Mouse (Mus musculus) megakaryocyte, adult 5-6 weeks (primary cell): ENCODE data around the gene Exosc10. TPM values are rescaled to one million over a fixed set of nuclear protein-coding genes. Genes with fewer than 3 reads are reported as not detected.

ENCODE experiments used
- ATAC-seq: 2 replicates; pipeline ENCODE4 v1.8.0; 2016; ENCODE audit warnings: mild to moderate bottlenecking, inconsistent platforms; ENCODE audit not compliant: poor library complexity, severe bottlenecking
- total RNA-seq, 2 experiments: library from RNA; stranded (forward) in 1 of 2; stranded (reverse) in 1 of 2; fragments of 153-499, 151-499 nt in 1 of 2; fragments of 221-1000, 200-1000 nt in 1 of 2; gene quantifications; 2 replicates each; pipeline versions ENCODE4 v1.2.3 to v1.2.4; 2015 to 2017

The Exosc10 gene
- total RNA-seq, 2 experiments from 2014 or later: 42.4 to 48.7 TPM

DNA sequence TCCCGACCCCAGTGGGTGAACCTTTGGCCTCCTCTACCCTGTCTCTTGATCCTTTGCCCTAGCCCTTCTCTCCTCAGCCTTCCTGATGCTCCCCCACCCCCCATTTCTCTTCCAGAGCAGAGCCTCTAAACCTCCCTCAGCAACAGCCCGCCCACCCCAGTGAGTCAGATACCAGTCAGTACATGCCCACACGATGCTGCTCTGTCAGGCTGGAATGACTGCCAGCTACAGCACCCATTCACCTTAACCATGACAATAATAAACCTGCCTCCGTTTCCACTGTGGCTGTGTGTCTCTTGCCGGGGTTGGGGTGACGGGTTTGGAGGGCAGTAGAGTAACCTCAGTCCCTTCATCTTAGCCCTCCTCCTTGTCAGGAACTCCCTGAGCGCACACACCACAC, 45.9 kb downstream of the Exosc10 start:
- ATAC-seq: no peak

DNA sequence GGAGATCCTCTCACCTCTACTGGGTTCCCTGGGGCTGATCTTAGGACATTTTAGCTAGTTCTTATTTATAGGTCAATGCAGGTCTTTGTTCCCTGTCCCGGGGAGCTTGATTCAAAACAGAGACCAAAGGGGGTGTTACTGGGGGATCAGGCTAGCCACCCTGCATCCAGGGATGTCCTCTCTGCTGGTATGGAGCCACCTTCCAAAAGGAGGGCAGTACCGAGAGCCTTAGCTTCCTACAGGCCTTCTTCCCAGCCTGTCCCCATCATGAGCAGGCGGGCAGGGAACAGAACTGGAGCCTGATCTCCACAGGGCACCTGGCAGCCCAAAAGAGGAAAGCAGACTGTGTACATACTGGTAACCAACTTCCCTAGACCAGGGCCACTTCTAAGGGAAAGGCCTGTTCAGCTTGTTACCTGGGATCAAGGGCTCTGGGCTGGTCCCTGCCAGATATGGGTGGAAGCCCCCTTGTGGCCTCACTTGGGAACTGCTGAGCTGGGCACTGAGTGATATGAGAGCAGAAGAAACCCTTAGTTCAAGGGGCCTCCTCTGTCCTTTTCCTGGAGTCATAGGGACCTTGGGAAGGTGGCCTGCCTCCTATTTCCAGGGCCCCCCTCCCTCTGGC, 46.4 kb downstream of the Exosc10 start:
- peak; percentile 79 for ATAC-seq

DNA sequence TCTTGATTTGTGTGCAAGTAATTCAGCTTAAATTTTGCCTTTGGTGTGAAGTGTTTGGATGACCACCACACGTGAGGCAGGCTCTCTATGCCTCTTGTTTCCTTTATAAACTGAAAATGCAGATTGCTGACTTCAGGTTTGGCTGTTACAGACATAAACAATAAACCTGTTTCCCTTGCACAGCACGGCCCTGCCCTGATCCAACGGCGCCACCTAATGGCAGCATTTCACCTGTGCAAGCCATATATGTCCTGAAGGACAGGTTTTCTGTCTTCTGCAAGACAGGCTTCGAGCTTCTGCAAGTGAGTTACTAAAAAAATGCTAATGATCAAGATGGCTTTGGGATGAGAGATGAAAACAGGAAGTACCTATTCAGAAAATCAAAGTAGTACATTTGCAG, 49.5 kb downstream of the Exosc10 start:
- peak; percentile 80 for ATAC-seq

DNA sequence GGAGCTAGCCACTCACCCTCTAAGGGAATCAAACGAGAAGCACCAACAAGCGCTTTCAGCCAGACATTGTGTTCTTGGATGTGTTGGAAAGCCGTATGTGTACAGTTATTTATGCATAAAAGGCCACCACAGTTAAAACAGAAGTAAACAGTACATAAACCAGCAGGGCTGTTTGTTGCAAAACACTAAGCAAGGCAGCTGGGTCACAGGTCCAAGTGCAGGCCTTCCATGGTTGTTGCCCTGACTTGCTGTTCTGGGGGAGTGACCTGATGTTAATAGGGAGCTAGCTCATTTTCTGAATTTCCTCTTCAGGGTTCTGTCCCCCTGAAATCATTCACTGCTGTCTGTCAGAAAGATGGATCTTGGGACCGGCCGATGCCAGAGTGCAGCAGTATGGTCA, 51.6 kb downstream of the Exosc10 start:
- ATAC-seq: no peak

DNA sequence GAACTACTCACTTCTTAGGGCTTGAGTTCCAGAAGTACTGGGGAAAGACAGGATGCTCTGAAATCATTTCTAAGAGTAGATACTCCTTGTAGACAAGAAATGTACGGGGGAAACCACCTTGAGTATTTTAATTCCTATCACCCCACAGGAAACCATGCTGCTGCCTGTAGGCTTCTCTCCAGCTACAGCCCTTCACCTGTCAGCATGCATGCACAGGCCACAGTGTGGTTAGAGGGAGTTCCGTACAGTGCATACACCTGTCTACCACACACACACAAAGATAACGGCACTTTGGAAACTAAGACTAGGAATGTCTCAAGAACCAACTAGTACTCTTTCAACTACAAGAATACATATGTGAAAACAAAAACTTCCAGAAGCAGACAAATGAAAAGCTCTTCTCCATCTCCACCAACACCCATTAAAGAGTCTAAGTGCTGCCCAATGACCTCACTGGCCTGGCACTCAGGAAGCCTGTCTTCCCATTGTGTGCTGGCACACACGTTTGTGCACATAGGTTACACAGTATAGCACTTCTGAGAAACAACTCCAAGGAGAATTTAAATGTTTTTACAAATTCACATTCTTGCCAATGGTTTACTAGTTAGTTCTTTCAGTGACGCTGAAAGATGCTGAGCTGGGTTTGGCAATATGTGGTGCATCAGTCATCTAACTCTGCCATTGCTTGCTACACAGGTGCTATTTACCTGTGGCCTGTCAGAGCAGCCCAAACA, 52.6 kb downstream of the Exosc10 start:
- ATAC-seq: no peak

DNA sequence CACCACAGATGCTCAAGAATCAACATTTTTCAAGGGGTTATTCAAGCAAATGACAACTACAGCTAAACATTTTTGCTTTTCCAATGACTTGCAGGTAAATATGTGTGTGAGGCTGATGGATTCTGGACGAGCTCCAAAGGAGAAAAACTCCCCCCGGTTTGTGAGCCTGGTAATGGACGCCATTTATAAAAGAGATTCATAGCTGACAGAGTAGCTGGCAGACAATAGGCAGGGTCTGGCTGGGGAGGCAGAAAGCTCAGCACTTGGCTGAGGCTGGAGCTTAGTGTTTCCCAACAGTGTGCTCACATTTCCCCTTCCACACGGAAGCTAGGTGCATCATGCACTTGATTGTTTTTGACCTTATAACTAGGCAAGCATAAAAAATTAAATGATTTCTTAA, 54.3 kb downstream of the Exosc10 start:
- no peak for ATAC-seq

DNA sequence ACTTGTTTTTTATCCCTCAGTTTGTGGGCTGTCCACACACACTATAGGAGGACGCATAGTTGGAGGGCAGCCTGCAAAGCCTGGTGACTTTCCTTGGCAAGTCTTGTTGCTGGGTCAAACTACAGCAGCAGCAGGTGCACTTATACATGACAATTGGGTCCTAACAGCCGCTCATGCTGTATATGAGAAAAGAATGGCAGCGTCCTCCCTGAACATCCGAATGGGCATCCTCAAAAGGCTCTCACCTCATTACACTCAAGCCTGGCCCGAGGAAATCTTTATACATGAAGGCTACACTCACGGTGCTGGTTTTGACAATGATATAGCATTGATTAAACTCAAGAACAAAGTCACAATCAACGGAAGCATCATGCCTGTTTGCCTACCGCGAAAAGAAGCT, 55.5 kb downstream of the Exosc10 start:
- ATAC-seq: no peak

DNA sequence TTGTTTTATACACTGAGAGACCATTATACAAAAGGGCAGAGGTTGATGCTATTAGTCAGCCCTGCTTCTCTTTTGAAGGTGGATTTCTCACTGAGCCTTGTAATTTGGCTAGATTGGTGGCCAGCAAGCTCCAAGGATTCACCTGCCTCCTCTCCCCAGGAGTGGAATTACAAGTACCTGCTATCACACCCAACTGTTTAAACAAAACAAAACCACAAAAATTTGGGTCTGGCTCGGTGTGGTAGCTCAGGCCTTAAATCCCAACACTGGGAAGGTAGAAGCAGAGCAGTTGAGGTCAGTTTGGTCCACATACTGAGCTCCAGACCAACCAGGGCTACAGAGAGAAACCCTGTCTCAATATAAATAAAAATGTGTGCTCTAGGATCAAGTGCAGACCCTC, 61.6 kb downstream of the Exosc10 start:
- no peak for ATAC-seq

DNA sequence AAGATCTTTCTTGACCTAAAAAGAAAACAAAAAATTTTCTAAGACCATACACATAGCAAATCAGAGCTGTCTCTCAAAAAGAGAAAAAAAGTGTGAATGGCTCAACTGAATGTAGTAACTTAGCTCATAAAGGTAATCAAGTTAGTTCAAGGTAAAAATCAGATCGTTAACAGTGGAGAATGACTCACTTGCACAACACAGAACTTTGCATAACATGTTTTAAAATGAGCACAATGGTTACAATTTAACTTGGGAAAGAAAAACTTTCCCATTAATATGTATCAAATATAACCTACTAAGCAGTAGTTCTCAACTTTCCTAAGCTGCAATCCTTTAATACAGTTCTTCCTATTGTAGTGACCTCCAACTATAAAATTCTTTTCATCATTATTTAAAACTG, 62.5 kb downstream of the Exosc10 start:
- no peak for ATAC-seq

DNA sequence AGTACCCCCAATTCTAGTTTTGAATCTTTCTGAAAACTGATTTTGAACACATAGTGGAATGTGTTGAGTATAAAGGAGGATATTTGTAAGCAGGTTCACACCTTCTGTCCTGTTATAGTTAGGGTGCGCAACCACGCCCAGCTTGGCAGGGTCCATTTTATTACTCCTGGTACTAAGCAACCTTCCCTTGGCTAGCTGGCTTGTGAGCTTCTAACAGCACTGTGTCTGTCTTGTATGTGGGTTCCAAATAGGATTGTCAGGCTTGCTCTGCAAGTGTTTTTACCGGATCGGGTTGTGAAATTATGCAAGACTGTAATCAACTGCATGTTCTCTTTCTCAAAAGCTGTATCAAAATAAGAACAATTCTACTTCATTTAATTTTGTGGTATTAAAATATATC, 64.3 kb downstream of the Exosc10 start:
- no peak for ATAC-seq

DNA sequence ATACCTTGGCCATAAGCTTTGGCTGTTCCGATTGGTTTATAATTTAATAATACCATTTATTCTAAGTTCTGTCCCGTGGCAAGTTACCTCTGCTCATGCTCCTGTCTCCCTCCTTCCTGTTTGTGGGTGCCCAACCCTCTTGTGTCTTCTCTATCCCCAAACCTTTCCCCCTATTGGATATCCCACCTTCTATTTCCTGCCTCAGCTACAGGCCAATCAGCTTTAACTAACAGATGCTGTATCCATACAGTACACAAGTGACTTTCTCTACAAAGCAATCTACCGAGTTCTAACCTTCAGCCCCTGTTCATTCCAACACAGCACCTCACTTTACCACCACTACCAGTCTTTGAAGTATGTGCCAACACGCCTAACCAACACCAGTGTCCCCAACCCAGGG, 65.4 kb downstream of the Exosc10 start:
- ATAC-seq: no peak

DNA sequence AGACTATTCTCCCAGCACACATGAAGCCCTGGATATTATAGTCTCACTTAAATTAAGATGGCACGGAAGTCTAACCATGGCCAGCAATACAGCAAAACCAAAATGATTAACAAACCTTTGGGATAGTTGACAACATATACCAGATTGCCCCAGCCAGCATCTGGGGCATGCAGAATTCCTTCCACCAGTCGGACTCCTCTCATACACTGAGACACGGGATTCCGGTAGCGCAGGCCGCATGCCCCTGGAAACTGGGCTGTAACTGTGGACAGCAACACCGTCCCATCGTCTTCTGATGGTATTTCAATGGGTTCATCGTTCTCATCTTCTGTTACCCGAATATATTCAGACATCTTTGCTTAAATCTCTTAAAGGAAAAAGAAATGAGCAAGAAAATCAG, 66.8 kb downstream of the Exosc10 start:
- ATAC-seq: no peak

DNA sequence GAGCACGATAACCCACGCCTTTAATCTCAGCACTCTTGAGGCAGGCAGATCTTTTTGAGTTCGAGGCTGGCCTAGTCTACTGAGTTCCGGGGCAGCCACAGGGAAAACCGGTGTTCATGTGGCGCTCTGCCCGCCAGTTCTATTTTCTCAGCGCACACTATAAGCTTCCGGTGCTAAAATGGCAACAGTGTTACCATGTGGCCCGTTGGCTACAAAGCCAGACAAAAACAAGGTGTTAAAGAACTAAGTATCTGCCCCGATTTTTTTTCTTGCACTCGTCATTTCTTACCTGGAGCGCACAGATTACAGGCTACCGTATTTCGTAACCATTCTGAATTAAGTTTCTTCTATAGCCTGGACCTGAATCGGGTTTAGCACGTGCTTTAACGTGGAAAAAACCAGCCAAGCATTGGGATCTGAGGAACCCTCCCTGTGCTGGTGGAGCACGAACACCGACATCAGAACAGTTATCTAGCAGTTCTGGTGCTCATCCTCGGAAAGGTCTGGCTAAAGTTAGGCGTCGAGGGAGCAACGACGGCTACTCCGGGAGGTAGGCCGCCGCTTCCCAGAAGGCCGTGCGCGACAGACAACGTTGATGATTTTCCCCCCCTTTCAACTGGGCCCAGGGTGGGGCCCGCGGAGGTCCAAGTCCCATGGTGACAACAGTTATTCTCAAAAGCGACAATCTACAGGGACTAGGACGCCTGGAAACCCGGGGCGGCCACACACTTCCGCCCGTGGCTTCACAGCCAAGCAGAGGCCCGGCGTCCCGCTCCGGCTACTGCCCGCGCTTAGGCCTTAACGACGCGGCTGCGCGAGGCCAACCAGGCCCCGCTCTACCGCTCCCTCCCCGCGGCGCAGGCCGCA, 67.8 kb downstream of the Exosc10 start:
- ATAC-seq: peak; percentile 30

DNA sequence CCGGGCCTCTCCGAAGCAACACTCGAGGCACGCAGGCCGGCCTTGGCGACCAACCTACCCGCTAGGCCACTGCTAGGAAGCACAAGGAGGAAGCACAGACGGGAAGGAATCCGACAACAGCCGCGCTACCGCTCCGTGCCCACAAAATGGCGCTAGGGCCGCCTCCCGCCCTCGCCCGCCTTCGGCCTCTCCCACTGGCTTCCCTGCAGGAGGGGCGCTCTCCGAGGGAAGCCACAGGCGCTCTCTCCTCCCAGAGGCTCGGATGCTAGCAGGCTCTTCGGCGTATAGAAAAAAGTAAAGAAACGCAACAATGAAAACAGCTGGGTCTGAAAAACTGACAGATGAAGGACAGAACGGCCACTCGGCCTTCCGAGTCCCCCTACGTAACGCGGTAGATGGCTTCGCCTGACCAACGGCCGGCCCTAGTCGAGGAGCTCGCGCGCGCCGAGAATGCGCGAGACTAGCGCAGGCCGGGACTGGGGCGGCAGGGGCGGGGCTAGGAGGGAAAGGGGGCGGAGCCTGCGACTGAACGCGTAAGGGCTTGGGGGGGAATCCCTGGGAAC, 68.5 kb downstream of the Exosc10 start, which contains the start of gene Tardbp:
TSS of gene Tardbp (minus strand) at position 397 of the 563 bp plus-strand sequence.
- peak; percentile 94 for ATAC-seq

DNA sequence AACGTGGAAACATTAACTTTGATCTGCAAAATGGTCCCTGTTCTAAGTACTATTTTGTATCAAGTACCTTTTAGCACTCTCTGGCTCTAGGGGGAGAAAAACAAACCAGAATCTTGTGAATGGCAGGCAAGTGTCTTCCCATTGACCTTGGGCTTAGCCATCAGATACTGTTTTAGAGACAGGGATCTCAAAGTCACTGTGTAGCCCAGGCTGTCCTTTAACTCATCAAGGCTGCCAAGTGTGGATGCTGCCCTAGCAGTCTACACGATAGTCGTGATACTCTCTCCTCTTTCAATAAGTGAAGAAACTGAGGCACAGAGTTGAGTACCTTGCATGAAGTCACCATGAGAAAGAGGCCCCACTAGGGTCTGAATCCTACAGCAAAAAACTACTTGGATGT, 69.0 kb downstream of the Exosc10 start:
- ATAC-seq: no peak

Other genes with a start within 250 kb of the Exosc10 start
- 5.6 and 7.6 TPM in 2 replicates for gene Ubiad1, start 113.7 kb upstream of the Exosc10 start, total RNA-seq (2015)
- 6.4 and 7.7 TPM in 2 replicates for gene Ubiad1, start 113.7 kb upstream of the Exosc10 start, total RNA-seq (2017)
- 14.2 and 14.3 TPM in 2 replicates for gene Mtor, start 109.8 kb upstream of the Exosc10 start, total RNA-seq (2015)
- 10.8 and 13.6 TPM in 2 replicates for gene Mtor, start 109.8 kb upstream of the Exosc10 start, total RNA-seq (2017)
- not detected in 2 replicates for gene Angptl7, start 58.0 kb upstream of the Exosc10 start, total RNA-seq (2015)
- gene Angptl7, start 58.0 kb upstream of the Exosc10 start, total RNA-seq (2017): not detected in 2 replicates
- 21.0 and 27.3 TPM in 2 replicates for gene Srm, start 33.1 kb downstream of the Exosc10 start, total RNA-seq (2015)
- gene Srm, start 33.1 kb downstream of the Exosc10 start, total RNA-seq (2017): 4.7 and 8.5 TPM in 2 replicates
- gene Masp2, start 44.1 kb downstream of the Exosc10 start, total RNA-seq (2015): 0.21 TPM in 1 of 2 replicates, not detected in the other
- gene Masp2, start 44.1 kb downstream of the Exosc10 start, total RNA-seq (2017): 0.77 TPM in 1 of 2 replicates, not detected in the other
- gene Tardbp, start 68.6 kb downstream of the Exosc10 start, total RNA-seq (2015): 193 and 196 TPM in 2 replicates
- gene Tardbp, start 68.6 kb downstream of the Exosc10 start, total RNA-seq (2017): 339 and 406 TPM in 2 replicates
- gene Gm572, start 84.9 kb downstream of the Exosc10 start, total RNA-seq (2015): 0.23 and 0.29 TPM in 2 replicates
- gene Gm572, start 84.9 kb downstream of the Exosc10 start, total RNA-seq (2017): not detected in 2 replicates
- 3.0 and 3.3 TPM in 2 replicates for gene Casz1, start 246.0 kb downstream of the Exosc10 start, total RNA-seq (2015)
- 1.7 and 2.5 TPM in 2 replicates for gene Casz1, start 246.0 kb downstream of the Exosc10 start, total RNA-seq (2017)